Mouse (Mus musculus): ENCODE results near the gene Slc31a1. TPM values are rescaled to one million over a fixed set of nuclear protein-coding genes. Genes with fewer than 3 reads are reported as not detected.

Slc31a1 gene
- total and polyA plus RNA-seq, 2 experiments from 2014 or later = 15.0 to 30.9 TPM

DNA sequence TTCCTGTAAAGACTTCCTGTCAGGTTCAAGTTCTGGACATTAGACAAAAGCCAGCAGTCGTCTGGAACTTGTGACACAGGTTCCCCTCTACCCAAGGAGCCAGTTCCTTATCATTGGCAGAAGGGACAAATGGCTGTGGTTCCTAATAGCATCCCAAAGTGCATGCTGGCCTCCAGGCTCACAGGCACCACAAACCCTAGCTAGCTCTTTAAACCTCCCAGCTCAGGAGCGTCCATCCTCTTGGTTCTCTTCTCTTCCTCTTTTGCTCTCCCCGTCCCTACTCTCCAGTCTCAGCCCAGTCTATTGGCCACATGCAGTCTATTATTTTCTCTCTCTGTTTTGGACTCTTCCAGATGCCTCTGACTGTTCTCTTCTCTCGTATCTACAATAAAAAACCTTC, 79.3 kb downstream of the Slc31a1 start:
- H3K36me3 ChIP-seq (ENCODE audit: insufficient read depth, low read length) = no peaks in the 10 kb centered on the region
- no peak overlapping the region for H3K9ac ChIP-seq (replicated peaks; ENCODE audit: low read length, poor library complexity, severe bottlenecking)
- no peak for TF ChIP-seq CTCF (IDR thresholded peaks at IDR 0.05)
- DNase-seq (ENCODE audit: low spot score) (no peak), ATAC-seq (ENCODE audit: low FRiP score) (no peak)
- H3K27me3 ChIP-seq (ENCODE audit: insufficient read depth, low read length) = no peaks in the 10 kb centered on the region
- no peaks in the 10 kb centered on the region for H3K9me3 ChIP-seq (ENCODE audit: low read length)
- H3K4me2 ChIP-seq (ENCODE audit: low read depth, low read length, poor library complexity, severe bottlenecking) = no peak overlapping the region
- no peaks in the 10 kb centered on the region for H3K4me1 ChIP-seq (ENCODE audit: insufficient read depth, low read length)
- H3K4me3 ChIP-seq (ENCODE audit: low read depth, low read length) = no peak overlapping the region
- no peak overlapping the region for H3K27ac ChIP-seq (ENCODE audit: low read depth, low read length)
- 67% methylated on average over 4 of the region's 4 CpGs for WGBS

DNA sequence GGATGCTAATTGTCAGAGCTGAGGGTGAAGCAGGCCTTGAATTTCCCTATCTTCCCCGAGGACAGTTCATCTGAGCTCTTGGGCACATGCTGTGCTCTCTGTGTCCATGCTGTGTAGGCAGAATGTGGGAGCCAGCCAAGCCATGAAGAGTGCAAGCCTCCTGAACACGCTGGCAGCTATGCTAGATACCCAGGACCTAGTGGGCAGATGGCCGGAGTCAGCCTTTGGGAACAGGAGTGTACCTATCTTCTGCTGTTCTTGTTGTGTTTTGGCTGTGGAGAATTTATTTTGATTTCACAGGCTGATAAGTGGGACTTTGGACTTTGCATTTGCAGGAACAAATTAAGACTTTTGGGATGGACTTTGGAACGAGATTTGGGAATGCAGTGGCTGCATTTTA, 80.0 kb downstream of the Slc31a1 start:
- 68% methylated on average over 4 of the region's 4 CpGs for WGBS
- no peak for DNase-seq (ENCODE audit: low spot score)
- no peaks in the 10 kb centered on the region for H3K4me1 ChIP-seq (ENCODE audit: insufficient read depth, low read length)

DNA sequence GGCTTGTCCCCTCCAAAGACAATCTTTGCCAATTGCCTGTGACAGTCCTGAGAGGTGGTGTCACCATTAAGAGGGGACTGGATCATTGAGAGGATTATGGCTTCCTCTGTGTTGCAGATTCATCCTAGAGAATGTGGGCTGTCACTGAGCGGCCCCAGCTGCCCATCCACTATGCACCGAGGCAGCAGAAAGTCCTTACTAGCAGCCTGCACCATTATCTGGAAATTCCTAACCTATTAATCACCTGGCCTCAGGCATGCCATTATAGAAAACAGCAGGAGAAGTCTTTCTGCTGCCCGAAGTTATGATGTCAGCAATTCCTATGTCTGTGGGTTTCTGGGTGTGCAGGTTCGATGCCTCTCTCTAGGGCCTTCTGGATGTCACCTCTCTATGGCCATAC, 80.5 kb downstream of the Slc31a1 start:
- DNase-seq (ENCODE audit: low spot score) (no peak), ATAC-seq (ENCODE audit: low FRiP score) (no peak)
- H3K27ac ChIP-seq (ENCODE audit: low read depth, low read length) = no peak overlapping the region
- 86% methylated on average over 4 of the region's 4 CpGs for WGBS
- no peaks in the 10 kb centered on the region for H3K4me1 ChIP-seq (ENCODE audit: insufficient read depth, low read length)
- H3K27me3 ChIP-seq (ENCODE audit: insufficient read depth, low read length) = no peaks in the 10 kb centered on the region
- no peak overlapping the region for H3K4me3 ChIP-seq (ENCODE audit: low read depth, low read length)
- H3K4me2 ChIP-seq (ENCODE audit: low read depth, low read length, poor library complexity, severe bottlenecking) = no peak overlapping the region
- H3K36me3 ChIP-seq (ENCODE audit: insufficient read depth, low read length) = no peaks in the 10 kb centered on the region
- no peak for TF ChIP-seq CTCF (IDR thresholded peaks at IDR 0.05)
- H3K9me3 ChIP-seq (ENCODE audit: low read length) = no peaks in the 10 kb centered on the region
- no peak overlapping the region for H3K9ac ChIP-seq (replicated peaks; ENCODE audit: low read length, poor library complexity, severe bottlenecking)

More for the DNA sequence above, 80.0 kb downstream of the Slc31a1 start:
- H3K9me3 ChIP-seq (ENCODE audit: low read length) = no peaks in the 10 kb centered on the region
- H3K4me2 ChIP-seq (ENCODE audit: low read depth, low read length, poor library complexity, severe bottlenecking) = no peak overlapping the region
- H3K36me3 ChIP-seq (ENCODE audit: insufficient read depth, low read length) = no peaks in the 10 kb centered on the region
- H3K4me3 ChIP-seq (ENCODE audit: low read depth, low read length) = no peak overlapping the region
- no peak overlapping the region for H3K27ac ChIP-seq (ENCODE audit: low read depth, low read length)
- TF ChIP-seq CTCF (IDR thresholded peaks at IDR 0.05) = no peak
- no peak overlapping the region for H3K9ac ChIP-seq (replicated peaks; ENCODE audit: low read length, poor library complexity, severe bottlenecking)
- ATAC-seq (ENCODE audit: low FRiP score) = no peak
- H3K27me3 ChIP-seq (ENCODE audit: insufficient read depth, low read length) = no peaks in the 10 kb centered on the region

Other genes starting within 250 kb of the Slc31a1 start
- not detected in 2 replicates for gene Mup21, start 209.9 kb upstream of the Slc31a1 start, total RNA-seq (2014; rRNA removed)
- not detected in 2 replicates for gene Mup21, start 209.9 kb upstream of the Slc31a1 start, polyA plus RNA-seq (2015; fragmentation: Nextera tagmentation; extraction: Ambion mirVana)
- 25.1 and 30.3 TPM in 2 replicates for gene Zfp37, start 129.7 kb upstream of the Slc31a1 start, total RNA-seq (2014; rRNA removed)
- 18.9 and 20.5 TPM in 2 replicates for gene Zfp37, start 129.7 kb upstream of the Slc31a1 start, polyA plus RNA-seq (2015; fragmentation: Nextera tagmentation; extraction: Ambion mirVana)
- 18.0 and 23.8 TPM in 2 replicates for gene Slc31a2, start 98.2 kb upstream of the Slc31a1 start, total RNA-seq (2014; rRNA removed)
- gene Slc31a2, start 98.2 kb upstream of the Slc31a1 start, polyA plus RNA-seq (2015; fragmentation: Nextera tagmentation; extraction: Ambion mirVana) = 12.0 and 13.2 TPM in 2 replicates
- 34.3 and 37.5 TPM in 2 replicates for gene Fkbp15, start 179 bp upstream of the Slc31a1 start, total RNA-seq (2014; rRNA removed)
- 19.8 and 20.2 TPM in 2 replicates for gene Fkbp15, start 179 bp upstream of the Slc31a1 start, polyA plus RNA-seq (2015; fragmentation: Nextera tagmentation; extraction: Ambion mirVana)
- gene Cdc26, start 47.9 kb downstream of the Slc31a1 start, total RNA-seq (2014; rRNA removed) = 41.2 and 62.1 TPM in 2 replicates
- 73.1 and 73.4 TPM in 2 replicates for gene Cdc26, start 47.9 kb downstream of the Slc31a1 start, polyA plus RNA-seq (2015; fragmentation: Nextera tagmentation; extraction: Ambion mirVana)
- gene Prpf4, start 48.1 kb downstream of the Slc31a1 start, total RNA-seq (2014; rRNA removed) = 13.4 and 16.0 TPM in 2 replicates
- gene Prpf4, start 48.1 kb downstream of the Slc31a1 start, polyA plus RNA-seq (2015; fragmentation: Nextera tagmentation; extraction: Ambion mirVana) = 12.8 TPM in 2 replicates
- gene Rnf183, start 74.5 kb downstream of the Slc31a1 start, total RNA-seq (2014; rRNA removed) = 0.85 TPM in 1 of 2 replicates, not detected in the other
- gene Rnf183, start 74.5 kb downstream of the Slc31a1 start, polyA plus RNA-seq (2015; fragmentation: Nextera tagmentation; extraction: Ambion mirVana) = 0.11 and 0.39 TPM in 2 replicates
- 9.4 and 13.1 TPM in 2 replicates for gene Wdr31, start 110.2 kb downstream of the Slc31a1 start, total RNA-seq (2014; rRNA removed)
- 25.1 and 25.9 TPM in 2 replicates for gene Wdr31, start 110.2 kb downstream of the Slc31a1 start, polyA plus RNA-seq (2015; fragmentation: Nextera tagmentation; extraction: Ambion mirVana)
- gene Bspry, start 119.3 kb downstream of the Slc31a1 start, total RNA-seq (2014; rRNA removed) = 1.5 and 1.7 TPM in 2 replicates
- gene Bspry, start 119.3 kb downstream of the Slc31a1 start, polyA plus RNA-seq (2015; fragmentation: Nextera tagmentation; extraction: Ambion mirVana) = 0.49 and 0.84 TPM in 2 replicates
- gene Hdhd3, start 142.7 kb downstream of the Slc31a1 start, total RNA-seq (2014; rRNA removed) = 2.9 and 5.3 TPM in 2 replicates
- gene Hdhd3, start 142.7 kb downstream of the Slc31a1 start, polyA plus RNA-seq (2015; fragmentation: Nextera tagmentation; extraction: Ambion mirVana) = 4.9 and 5.3 TPM in 2 replicates
- gene Alad, start 159.2 kb downstream of the Slc31a1 start, total RNA-seq (2014; rRNA removed) = 38.6 and 49.3 TPM in 2 replicates
- gene Alad, start 159.2 kb downstream of the Slc31a1 start, polyA plus RNA-seq (2015; fragmentation: Nextera tagmentation; extraction: Ambion mirVana) = 74.6 and 80.9 TPM in 2 replicates
- 24.0 and 25.6 TPM in 2 replicates for gene Pole3, start 164.3 kb downstream of the Slc31a1 start, total RNA-seq (2014; rRNA removed)
- 52.6 and 57.3 TPM in 2 replicates for gene Pole3, start 164.3 kb downstream of the Slc31a1 start, polyA plus RNA-seq (2015; fragmentation: Nextera tagmentation; extraction: Ambion mirVana)
- gene 4933430I17Rik, start 164.6 kb downstream of the Slc31a1 start, total RNA-seq (2014; rRNA removed) = 0.38 and 1.6 TPM in 2 replicates
- gene 4933430I17Rik, start 164.6 kb downstream of the Slc31a1 start, polyA plus RNA-seq (2015; fragmentation: Nextera tagmentation; extraction: Ambion mirVana) = 0.80 and 0.93 TPM in 2 replicates
- gene Rgs3, start 199.1 kb downstream of the Slc31a1 start, total RNA-seq (2014; rRNA removed) = 89.4 and 109 TPM in 2 replicates
- 54.6 and 55.6 TPM in 2 replicates for gene Rgs3, start 199.1 kb downstream of the Slc31a1 start, polyA plus RNA-seq (2015; fragmentation: Nextera tagmentation; extraction: Ambion mirVana)